Mouse (Mus musculus): ENCODE results near the gene Ddc.

- TF ChIP-seq POLR2A (IDR thresholded peaks at IDR 0.05; ENCODE audit: insufficient read depth, low read depth, low read length) (no peak), CTCF (IDR thresholded peaks at IDR 0.05) (no peak), EP300 (IDR thresholded peaks at IDR 0.05; ENCODE audit: insufficient read depth, low read depth, low read length) (no peak)
Measured at GRCm38 (mm10) chr11:11879699-11880002, 18.3 kb downstream of the Ddc start.
